Mouse (Mus musculus): ENCODE results near the gene Syce1l.

DNA sequence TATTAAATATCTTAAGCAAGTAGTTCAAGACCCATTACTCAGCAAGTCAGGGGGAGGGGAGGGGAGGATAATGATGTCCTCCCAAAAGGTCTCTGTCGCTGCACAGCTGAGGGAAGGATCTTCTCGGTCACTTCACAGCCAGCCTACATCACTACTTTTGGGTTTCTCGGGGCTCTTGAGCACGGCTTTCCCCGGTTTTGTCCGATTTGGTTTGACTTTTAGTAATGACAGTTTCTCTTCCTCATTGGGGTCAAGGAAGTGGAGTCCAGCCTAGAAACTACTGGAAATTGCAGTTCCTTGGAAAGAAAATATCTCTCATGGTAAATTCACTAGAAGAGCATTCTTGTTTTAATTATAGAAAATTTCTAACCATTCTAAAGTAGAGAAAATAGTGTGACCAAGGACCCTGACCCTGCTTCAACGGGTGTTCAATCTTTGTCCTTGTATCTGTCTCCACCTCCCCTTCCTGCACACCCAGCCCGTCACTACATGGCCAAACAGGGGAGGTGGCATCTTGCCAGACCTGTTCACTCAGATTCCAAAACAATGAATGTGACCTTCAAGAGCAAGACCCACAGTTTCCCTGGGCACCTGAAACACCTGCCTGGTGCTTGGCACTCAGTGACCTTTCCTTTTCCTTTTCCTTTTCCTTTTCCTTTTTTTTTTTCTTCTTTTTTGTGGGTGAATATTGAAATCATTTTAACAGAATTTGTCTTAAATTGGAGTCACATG is 632 bp downstream of the Syce1l start:
- TF ChIP-seq CTCF (IDR thresholded peaks at IDR 0.05; ENCODE audit: borderline replicate concordance, extremely low read depth, insufficient read depth, insufficient read length) (no peak), POLR2A (IDR thresholded peaks at IDR 0.05; ENCODE audit: borderline replicate concordance, extremely low read depth, insufficient read depth, insufficient read length, poor library complexity, severe bottlenecking) (no peak)

All from brain, embryonic 14.5 days (tissue).